Mouse (Mus musculus) hindbrain, embryonic 15.5 days (tissue): ENCODE measurements around the gene Cybrd1. TPM values are rescaled to one million over a fixed set of nuclear protein-coding genes. Genes with fewer than 3 reads are reported as not detected.
A peak's percentile ranks its signal among the peaks of the same experiment; 100 is the strongest.

Experiments
- ATAC-seq: fragments of 200-750 bp; cut with Nextera tagmentation; 2 replicates; pipeline ENCODE4 v1.8.0; 2017; ENCODE audit warnings: low read depth, moderate number of reproducible peaks, moderate TSS enrichment; ENCODE audit not compliant: low FRiP score
- H3K27ac ChIP-seq: fragments of 300-500 bp; sonication (generic); replicated peaks from 2 replicates; pipeline ENCODE4 v1.5.1; 2015; ENCODE audit warnings: mild to moderate bottlenecking, inconsistent platforms
- H3K27me3 ChIP-seq: fragments of 300-500 bp; sonication (generic); 2 replicates; pipeline ENCODE4 v1.6.1; 2015; ENCODE audit warnings: control low read depth, inconsistent platforms
- H3K36me3 ChIP-seq: fragments of 300-500 bp; sonication (generic); 2 replicates; pipeline ENCODE4 v1.6.1; 2015; ENCODE audit warnings: control low read depth, inconsistent platforms
- H3K4me1 ChIP-seq: fragments of 300-500 bp; sonication (generic); replicated peaks from 2 replicates; pipeline ENCODE4 v1.6.1; 2015; ENCODE audit warnings: control low read depth, inconsistent platforms
- H3K4me2 ChIP-seq: fragments of 300-500 bp; sonication (generic); 2 replicates; pipeline ENCODE4 v1.6.1; 2015; ENCODE audit warnings: moderate library complexity, mild to moderate bottlenecking, inconsistent platforms
- H3K4me3 ChIP-seq: fragments of 300-500 bp; sonication (generic); 2 replicates; pipeline ENCODE4 v1.5.1; 2015; ENCODE audit warnings: mild to moderate bottlenecking, inconsistent platforms
- H3K9ac ChIP-seq: fragments of 300-500 bp; sonication (generic); 2 replicates; pipeline ENCODE4 v1.6.1; 2015; ENCODE audit warnings: inconsistent platforms
- H3K9me3 ChIP-seq: fragments of 300-500 bp; sonication (generic); 2 replicates; pipeline ENCODE4 v1.6.1; 2016; ENCODE audit warnings: control low read depth, inconsistent platforms
- WGBS: fragments of 180-500 bp; shearing (Covaris S2); methylation state at CpG from one replicate; pipeline ENCODE4 v1.1.7; 2015; 5-methylcytosine and 5-hydroxymethylcytosine counted together
- polyA plus RNA-seq: library from polyadenylated mRNA; unstranded; fragments of >200 nt; fragmentation: Nextera tagmentation; extraction: Ambion mirVana; gene quantifications from 2 replicates; pipeline ENCODE4 v1.2.1, GENCODE M21; 2015

Cybrd1 gene
- polyA plus RNA-seq, 1 experiment from 2014 or later, result 5.9 TPM

DNA sequence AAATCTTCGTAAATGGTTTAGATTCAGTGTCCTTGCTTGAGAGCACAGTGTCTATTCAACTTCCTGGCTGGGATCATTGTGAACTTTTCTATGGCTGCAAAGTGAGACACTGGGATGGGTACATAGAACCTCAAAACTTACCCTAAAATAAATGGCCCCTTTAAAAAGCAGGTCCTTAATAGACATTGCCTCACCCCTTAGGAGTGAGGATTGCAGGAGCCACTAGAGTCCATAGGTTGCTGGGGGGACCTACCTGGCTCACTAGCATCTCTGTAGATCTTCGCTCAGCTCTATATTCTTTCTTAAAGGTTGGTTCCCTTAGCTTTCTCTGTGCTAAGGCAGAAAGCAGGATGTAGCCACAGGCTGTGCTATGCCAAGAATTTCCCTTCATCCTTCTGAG lies 12.6 kb downstream of the Cybrd1 start:
- 84% methylated on average over 2 of the region's 2 CpGs for WGBS
- H3K27me3 ChIP-seq, result no peaks in the 10 kb centered on the region
- ATAC-seq, result no peak
- H3K4me2 ChIP-seq, result no peak overlapping the region
- H3K4me1 ChIP-seq, result no peaks in the 10 kb centered on the region
- H3K9ac ChIP-seq, result no peak overlapping the region
- H3K9me3 ChIP-seq, result no peaks in the 10 kb centered on the region
- no peak overlapping the region for H3K27ac ChIP-seq
- no peaks in the 10 kb centered on the region for H3K36me3 ChIP-seq
- no peak overlapping the region for H3K4me3 ChIP-seq

DNA sequence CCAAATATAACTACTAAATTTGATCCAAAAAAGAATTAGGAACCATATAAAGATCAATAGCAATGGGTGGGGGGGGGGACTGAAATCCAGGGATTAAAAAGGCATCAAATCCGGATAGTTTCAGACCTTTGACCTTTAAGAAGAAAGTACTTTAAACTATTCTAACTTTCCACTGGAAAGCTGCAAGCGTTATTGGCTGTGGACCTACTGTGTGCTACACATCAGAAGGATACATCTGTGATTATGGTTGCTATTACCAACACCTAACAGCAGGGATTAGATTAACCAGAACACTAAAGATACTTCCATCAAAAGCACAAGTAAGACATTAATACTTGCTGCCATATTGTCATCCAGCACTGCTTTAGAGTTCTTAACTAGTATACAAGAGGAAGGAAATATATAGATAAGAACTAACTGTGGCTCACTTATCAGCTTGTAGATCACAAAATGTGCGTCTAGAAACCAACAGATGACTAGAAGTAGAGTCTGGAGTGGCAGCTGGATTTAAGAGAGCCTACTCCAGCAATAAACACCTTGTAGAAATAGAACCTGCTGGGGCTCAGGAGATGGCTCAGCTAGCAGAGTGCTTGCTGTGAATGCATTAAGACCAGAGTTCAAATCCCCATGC lies 14.3 kb downstream of the Cybrd1 start:
- Histone ChIP-seq H3K4me1 (no peaks in the 10 kb centered on the region), H3K9me3 (no peaks in the 10 kb centered on the region), H3K4me3 (no peak overlapping the region), H3K9ac (no peak overlapping the region), H3K4me2 (no peak overlapping the region), H3K36me3 (no peaks in the 10 kb centered on the region), H3K27ac (no peak overlapping the region), H3K27me3 (no peaks in the 10 kb centered on the region)
- ATAC-seq, result no peak
- 88% methylated on average over 3 of the region's 3 CpGs for WGBS

- no peak overlapping the region for H3K9ac ChIP-seq
These were observed 16.4 kb downstream of the Cybrd1 start for GRCm38 (mm10) chr2:71134041-71134505.

GRCm38 (mm10) chr2:71134836-71135235 lies 17.1 kb downstream of the Cybrd1 start:
- ATAC-seq, result no peak
- Histone ChIP-seq H3K36me3 (no peaks in the 10 kb centered on the region), H3K9ac (no peak overlapping the region), H3K4me1 (no peaks in the 10 kb centered on the region), H3K27ac (no peak overlapping the region), H3K4me2 (no peak overlapping the region), H3K9me3 (no peaks in the 10 kb centered on the region), H3K4me3 (no peak overlapping the region), H3K27me3 (no peaks in the 10 kb centered on the region)
- WGBS, result 84% methylated on average over 5 of the region's 5 CpGs

More at GRCm38 (mm10) chr2:71134041-71134505, 16.4 kb downstream of the Cybrd1 start:
- no peaks in the 10 kb centered on the region for H3K9me3 ChIP-seq
- ATAC-seq, result no peak
- WGBS, result 92% methylated on average over 9 of the region's 9 CpGs
- H3K4me1 ChIP-seq, result no peaks in the 10 kb centered on the region
- H3K4me2 ChIP-seq, result no peak overlapping the region
- H3K4me3 ChIP-seq, result no peak overlapping the region
- H3K27me3 ChIP-seq, result no peaks in the 10 kb centered on the region
- H3K27ac ChIP-seq, result no peak overlapping the region
- no peaks in the 10 kb centered on the region for H3K36me3 ChIP-seq

- no peak overlapping the region for H3K9ac ChIP-seq
- no peak overlapping the region for H3K4me3 ChIP-seq
- H3K9me3 ChIP-seq, result no peaks in the 10 kb centered on the region
- 68% methylated on average over 4 of the region's 4 CpGs for WGBS
- no peak for ATAC-seq
- no peaks in the 10 kb centered on the region for H3K27me3 ChIP-seq
- H3K27ac ChIP-seq, result no peak overlapping the region
- H3K4me2 ChIP-seq, result no peak overlapping the region
- H3K36me3 ChIP-seq, result no peaks in the 10 kb centered on the region
- H3K4me1 ChIP-seq, result no peaks in the 10 kb centered on the region
These were observed 22.9 kb downstream of the Cybrd1 start for GRCm38 (mm10) chr2:71140622-71141021.

DNA sequence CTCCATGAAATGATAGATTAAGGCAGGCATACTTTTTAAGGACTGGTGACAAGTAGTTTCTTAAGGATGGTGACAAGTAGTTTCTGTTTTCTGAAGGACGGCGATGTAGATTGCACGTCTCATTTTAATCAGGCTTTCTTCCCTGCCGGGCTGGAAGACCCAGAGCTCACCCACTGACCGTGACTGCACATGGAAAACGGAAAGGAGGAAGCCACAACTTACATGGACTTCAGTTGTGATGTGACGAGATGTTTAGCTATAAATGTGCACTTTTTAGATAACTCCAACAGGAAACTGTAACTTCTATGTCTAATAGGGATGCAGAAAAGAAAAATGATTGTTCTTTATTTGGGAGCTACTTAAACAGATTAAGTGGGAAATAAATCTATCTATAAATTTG lies 24.7 kb downstream of the Cybrd1 start:
- no peak overlapping the region for H3K9ac ChIP-seq
- no peak overlapping the region for H3K4me2 ChIP-seq
- WGBS, result 76% methylated on average over 7 of the region's 7 CpGs
- H3K4me3 ChIP-seq, result no peak overlapping the region
- ATAC-seq, result no peak
- no peaks in the 10 kb centered on the region for H3K36me3 ChIP-seq
- peaks cover 2% of the 10 kb centered on the region; the same call in 1 of the 2 replicates for H3K4me1 ChIP-seq
- H3K9me3 ChIP-seq, result no peaks in the 10 kb centered on the region
- no peak overlapping the region for H3K27ac ChIP-seq
- H3K27me3 ChIP-seq, result no peaks in the 10 kb centered on the region

GRCm38 (mm10) chr2:71145853-71146252 lies 28.1 kb downstream of the Cybrd1 start:
- no peak overlapping the region for H3K4me2 ChIP-seq
- ATAC-seq, result no peak
- H3K4me3 ChIP-seq, result no peak overlapping the region
- peaks cover 9% of the 10 kb centered on the region for H3K4me1 ChIP-seq
- H3K36me3 ChIP-seq, result no peaks in the 10 kb centered on the region
- no peak overlapping the region for H3K9ac ChIP-seq
- no peaks in the 10 kb centered on the region for H3K9me3 ChIP-seq
- no peak overlapping the region for H3K27ac ChIP-seq
- 87% methylated on average over 4 of the region's 4 CpGs for WGBS
- no peaks in the 10 kb centered on the region for H3K27me3 ChIP-seq

- no peak overlapping the region for H3K9ac ChIP-seq
- no peaks in the 10 kb centered on the region for H3K9me3 ChIP-seq
- H3K36me3 ChIP-seq, result no peaks in the 10 kb centered on the region
- no peak overlapping the region for H3K4me3 ChIP-seq
- no peak overlapping the region for H3K4me2 ChIP-seq
- ATAC-seq, result no peak
- no peaks in the 10 kb centered on the region for H3K27me3 ChIP-seq
- 63% methylated on average over 3 of the region's 3 CpGs for WGBS
- H3K27ac ChIP-seq, result no peak overlapping the region
- H3K4me1 ChIP-seq, result peaks cover 9% of the 10 kb centered on the region
These were observed 28.5 kb downstream of the Cybrd1 start for GRCm38 (mm10) chr2:71146266-71146665.

DNA sequence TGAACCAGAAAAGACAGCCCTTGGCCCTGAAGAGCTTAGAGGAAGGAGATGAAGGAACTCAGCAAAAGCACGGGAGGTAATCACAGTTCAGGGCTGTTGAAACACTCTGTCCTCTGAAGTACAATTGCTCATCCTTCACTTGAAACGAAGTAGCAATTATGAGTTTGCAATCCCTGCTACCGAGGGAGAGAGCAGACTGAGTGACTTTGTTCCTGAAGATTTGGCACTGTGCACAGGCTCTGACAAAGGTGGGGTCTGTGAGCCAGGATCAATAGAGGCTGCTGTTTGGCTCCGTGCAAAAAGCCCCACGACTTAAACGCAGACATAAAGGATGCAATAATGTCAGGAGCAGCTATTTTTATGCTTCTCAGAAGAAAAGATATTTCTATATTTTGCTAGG lies 30.1 kb downstream of the Cybrd1 start:
- WGBS, result 44% methylated on average over 6 of the region's 6 CpGs
- no peak for ATAC-seq
- H3K9ac ChIP-seq, result no peak overlapping the region

DNA sequence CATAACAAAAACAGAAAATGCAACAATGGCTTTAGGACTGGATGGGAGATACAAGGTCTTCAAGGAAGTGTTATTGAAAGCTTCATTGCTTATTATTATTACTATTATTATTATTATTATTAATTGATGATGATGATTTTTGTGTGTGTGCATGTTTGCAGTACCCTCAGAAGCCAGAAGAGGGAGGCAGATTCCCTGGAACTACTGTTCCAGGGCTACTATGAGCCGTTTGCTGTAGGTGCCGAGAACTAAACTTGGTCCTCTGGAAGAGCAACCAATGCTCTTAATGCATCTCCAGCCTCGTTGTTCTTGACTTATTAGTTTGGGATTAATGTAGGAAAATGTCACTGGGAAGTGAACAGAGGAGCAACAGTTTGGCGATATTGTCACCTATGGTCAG lies 34.4 kb downstream of the Cybrd1 start:
- Histone ChIP-seq H3K4me2 (no peak overlapping the region), H3K9ac (no peak overlapping the region), H3K4me1 (peaks cover 9% of the 10 kb centered on the region), H3K4me3 (no peak overlapping the region), H3K27me3 (no peaks in the 10 kb centered on the region), H3K27ac (no peak overlapping the region), H3K36me3 (no peaks in the 10 kb centered on the region), H3K9me3 (no peaks in the 10 kb centered on the region)
- 91% methylated on average over 4 of the region's 4 CpGs for WGBS
- no peak for ATAC-seq

More for the DNA sequence above, 30.1 kb downstream of the Cybrd1 start:
- Histone ChIP-seq H3K36me3 (no peaks in the 10 kb centered on the region), H3K9me3 (no peaks in the 10 kb centered on the region), H3K27ac (no peak overlapping the region), H3K4me2 (no peak overlapping the region), H3K4me3 (no peak overlapping the region), H3K27me3 (no peaks in the 10 kb centered on the region), H3K4me1 (peaks cover 9% of the 10 kb centered on the region)

GRCm38 (mm10) chr2:71155486-71155885 lies 37.8 kb downstream of the Cybrd1 start:
- Histone ChIP-seq H3K27ac (no peak overlapping the region), H3K4me2 (no peak overlapping the region), H3K4me3 (no peak overlapping the region), H3K36me3 (no peaks in the 10 kb centered on the region), H3K9me3 (no peaks in the 10 kb centered on the region), H3K9ac (no peak overlapping the region), H3K4me1 (peaks cover 10% of the 10 kb centered on the region), H3K27me3 (no peaks in the 10 kb centered on the region)
- ATAC-seq, result peak; percentile 87
- 7% methylated on average over 8 of the region's 8 CpGs for WGBS

GRCm38 (mm10) chr2:71156446-71156845 lies 38.7 kb downstream of the Cybrd1 start:
- H3K4me1 ChIP-seq, result peaks cover 12% of the 10 kb centered on the region

GRCm38 (mm10) chr2:71157881-71158280 lies 40.2 kb downstream of the Cybrd1 start:
- no peak for ATAC-seq
- H3K4me2 ChIP-seq, result no peak overlapping the region
- H3K36me3 ChIP-seq, result no peaks in the 10 kb centered on the region
- H3K27ac ChIP-seq, result no peak overlapping the region
- 95% methylated on average over 8 of the region's 8 CpGs for WGBS
- no peaks in the 10 kb centered on the region for H3K9me3 ChIP-seq
- no peak overlapping the region for H3K9ac ChIP-seq
- H3K4me3 ChIP-seq, result no peak overlapping the region
- H3K4me1 ChIP-seq, result peaks cover 15% of the 10 kb centered on the region
- H3K27me3 ChIP-seq, result no peaks in the 10 kb centered on the region

More at GRCm38 (mm10) chr2:71156446-71156845, 38.7 kb downstream of the Cybrd1 start:
- Histone ChIP-seq H3K27me3 (no peaks in the 10 kb centered on the region), H3K4me3 (no peak overlapping the region), H3K27ac (no peak overlapping the region), H3K9ac (no peak overlapping the region), H3K9me3 (no peaks in the 10 kb centered on the region), H3K36me3 (no peaks in the 10 kb centered on the region), H3K4me2 (no peak overlapping the region)
- ATAC-seq, result no peak
- 87% methylated on average over 8 of the region's 8 CpGs for WGBS
